Mouse (Mus musculus) ES-Bruce4 (cell line): ENCODE results near the gene Tmem35b.

Experiments
- CTCF ChIP-seq: IDR thresholded peaks from one replicate; pipeline ENCODE4 v1.8.1; 2011; ENCODE audit warnings: low read depth, low read length
- EP300 ChIP-seq: IDR thresholded peaks from 2 replicates; pipeline ENCODE4 v1.6.1; 2011; ENCODE audit warnings: low read depth, low read length; ENCODE audit not compliant: insufficient read depth
- POLR2A ChIP-seq: IDR thresholded peaks from one replicate; pipeline ENCODE4 v1.8.1; 2011; ENCODE audit warnings: low read length; ENCODE audit not compliant: insufficient read depth

DNA sequence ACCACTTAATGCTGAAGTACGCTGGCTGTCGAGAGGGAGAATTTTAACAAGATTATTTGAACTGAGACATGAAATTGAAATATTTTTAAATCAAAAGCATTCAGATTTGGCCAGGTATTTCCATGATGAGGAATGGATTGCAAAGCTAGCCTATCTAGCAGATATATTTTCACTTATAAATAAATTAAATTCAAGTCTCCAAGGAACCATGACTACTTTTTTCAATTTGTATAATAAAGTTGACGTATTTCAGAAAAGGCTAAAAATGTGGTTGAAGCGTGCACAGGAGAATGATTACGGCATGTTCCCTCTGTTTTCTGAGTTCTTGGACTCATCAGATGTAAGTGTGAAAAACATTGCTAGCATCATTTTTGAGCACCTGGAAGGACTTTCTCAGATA lies at the start of gene Tmem35b:
- TF ChIP-seq POLR2A (no peak), CTCF (no peak), EP300 (no peak)
